Mouse (Mus musculus) neural tube, embryonic 10.5 days (tissue): Measurements from ENCODE around the gene Ippk.

Experiments used
- DNase-seq: peaks from one replicate; pipeline ENCODE4 v3.0.0-alpha.2; 2017; ENCODE audit warnings: low spot score; ENCODE audit errors: extremely low spot score

Ippk gene

DNA sequence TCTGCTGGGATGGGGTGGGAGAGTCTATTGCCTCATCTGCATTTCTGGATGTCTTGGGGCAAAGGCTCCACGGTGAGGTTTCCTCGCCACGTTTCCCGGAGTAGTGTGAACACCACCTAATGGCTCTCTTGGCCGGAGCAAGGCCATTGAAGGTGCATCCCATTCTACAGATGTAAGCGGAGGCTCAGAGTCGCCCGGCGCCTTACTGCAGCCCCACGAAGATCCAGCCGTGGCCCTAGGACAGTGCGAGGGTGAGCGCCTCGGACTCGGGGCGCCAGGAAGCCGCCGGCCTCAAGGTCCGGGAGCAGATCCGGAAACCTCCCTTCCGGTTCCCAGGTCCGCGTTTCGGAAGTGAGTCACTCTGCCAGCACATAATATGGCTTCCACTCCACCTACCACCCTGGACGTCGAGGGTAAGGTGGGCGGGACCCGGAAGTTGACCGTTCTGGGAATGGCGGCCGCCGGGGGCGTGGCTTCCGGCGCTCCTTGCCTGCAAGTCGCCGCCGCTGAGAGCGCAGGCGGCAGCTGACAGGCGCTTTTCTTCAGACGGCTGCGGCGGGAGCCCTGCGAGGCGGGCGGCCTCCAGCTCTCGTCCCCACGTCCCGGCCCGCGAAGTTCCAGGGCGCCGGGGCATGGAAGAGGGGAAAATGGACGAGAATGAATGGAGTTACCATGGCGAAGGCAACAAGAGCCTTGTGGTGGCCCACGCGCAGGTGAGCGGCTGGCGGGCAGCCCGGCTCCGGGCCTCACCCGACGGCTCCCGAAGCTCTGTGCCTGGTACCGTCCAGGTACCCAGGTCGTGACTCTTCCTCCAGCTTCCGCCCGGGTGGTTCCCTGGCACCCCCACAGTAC, at the start of gene Ippk:
Ippk (plus strand) TSS at position 496 of the 852 bp plus-strand sequence.
- peak; percentile 99 for DNase-seq

DNA sequence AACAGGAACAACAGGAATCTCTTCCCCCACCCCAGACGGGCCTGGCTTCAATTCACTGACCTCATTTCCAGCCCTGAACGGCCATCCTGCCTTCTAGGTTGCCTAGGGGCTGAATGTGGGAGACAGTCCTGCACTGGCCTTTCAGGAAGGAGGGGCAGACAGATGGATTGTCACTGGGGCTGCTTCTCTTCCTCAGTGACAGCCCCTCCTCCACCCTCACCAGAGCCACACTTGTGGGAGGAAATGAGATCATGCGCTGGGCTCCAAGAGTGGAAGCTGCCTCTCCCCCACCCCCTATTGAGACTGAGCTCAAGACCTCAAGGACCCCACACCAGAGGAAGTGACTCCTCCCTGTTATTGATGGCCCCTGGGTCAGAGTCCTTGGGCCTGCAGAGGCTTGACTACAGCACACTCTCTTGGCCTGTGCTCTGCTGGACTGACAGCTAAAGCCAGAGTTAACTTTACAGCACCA, 49.6 kb upstream of the Ippk start:
- DNase-seq = peak; percentile 41

DNA sequence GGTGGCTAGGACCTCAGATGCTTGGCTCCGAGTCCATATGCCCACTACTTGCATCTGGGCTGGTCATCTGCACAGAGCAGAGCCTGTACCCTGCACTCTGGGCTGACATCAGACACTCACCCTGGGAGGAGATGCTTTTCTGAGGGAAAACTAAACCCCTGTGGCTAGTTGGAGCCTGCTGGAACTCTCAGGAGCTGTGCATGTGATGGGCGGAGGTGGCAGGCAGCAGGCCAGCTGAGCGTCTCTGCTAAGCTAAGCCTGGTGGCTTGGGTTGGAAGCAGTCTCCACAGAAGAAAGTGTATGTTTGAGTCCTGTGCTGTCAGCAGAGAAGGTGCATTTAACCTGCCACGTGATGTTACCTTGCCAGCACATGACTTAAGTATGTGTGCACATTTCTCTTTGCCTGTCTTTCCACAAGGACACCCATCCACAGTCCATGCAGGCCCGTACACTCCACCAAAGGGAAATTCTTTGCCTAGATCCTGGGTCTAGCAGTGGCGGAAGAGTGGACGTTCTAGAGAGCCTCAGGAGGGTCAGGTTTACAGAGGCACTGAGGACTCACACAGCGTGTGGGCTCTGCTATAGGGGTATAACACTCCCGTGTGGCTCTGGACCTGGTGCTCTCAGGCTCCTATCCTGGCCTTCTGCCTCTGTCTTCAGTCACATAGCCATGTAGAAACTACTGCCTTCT, 48.5 kb upstream of the Ippk start:
- DNase-seq = no peak

DNA sequence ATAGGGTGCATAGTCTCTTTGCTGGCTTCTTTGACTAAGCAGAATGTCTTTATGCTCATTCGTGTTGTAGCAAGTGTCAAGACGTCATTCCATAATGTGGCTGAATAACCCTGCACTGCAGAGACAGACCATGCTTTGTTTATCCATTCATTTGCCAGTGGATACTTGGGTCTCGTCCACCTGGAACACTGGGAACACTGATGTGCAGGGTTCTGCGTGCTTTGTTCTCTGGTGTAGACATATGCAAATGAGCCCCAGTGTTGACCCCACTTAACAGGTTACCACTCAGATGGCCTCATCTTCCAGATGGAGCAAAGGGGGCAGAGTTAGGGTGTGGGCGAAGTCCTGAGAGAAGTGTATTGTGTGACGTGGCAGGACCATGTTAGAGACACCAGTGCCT, 46.7 kb upstream of the Ippk start:
- no peak for DNase-seq

DNA sequence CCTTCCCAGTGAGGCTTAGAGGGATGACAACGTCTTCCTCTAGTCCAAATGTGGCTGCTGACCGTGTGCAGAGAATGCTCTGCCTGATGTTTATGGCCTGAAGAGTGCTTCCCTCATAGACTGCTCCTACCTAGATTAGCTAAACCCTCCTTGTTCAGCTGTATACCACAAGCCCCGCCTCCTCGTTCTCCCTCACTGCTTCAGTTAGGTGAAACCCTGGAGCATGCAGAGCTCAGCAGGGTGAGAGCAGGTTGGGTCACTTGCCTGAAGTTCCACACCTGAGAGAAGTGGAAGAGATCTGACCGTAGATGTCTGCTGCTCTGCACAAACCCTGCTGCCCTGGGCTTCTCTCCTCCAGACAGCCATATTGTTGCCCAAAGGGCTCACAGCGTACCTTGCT, 46.3 kb upstream of the Ippk start:
- DNase-seq = no peak

DNA sequence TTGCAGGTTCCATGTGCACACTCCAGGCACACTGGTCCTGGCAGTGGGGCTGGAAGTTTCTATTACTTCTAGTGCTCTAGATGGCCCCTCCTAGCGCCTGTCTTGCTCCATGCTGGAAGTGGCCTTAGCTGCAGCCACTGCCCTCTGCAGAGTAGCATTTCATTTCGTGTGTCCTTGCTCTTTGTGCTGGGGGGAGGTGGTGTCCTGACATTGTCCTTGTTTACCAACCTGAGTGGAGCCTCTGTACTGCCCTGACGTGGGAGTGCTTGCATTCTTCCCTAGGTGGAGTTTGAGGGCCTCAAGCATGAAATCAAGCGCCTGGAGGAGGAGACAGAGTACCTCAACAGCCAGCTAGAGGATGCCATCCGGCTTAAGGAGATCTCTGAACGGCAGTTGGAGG, 43.4 kb upstream of the Ippk start:
- DNase-seq = no peak

DNA sequence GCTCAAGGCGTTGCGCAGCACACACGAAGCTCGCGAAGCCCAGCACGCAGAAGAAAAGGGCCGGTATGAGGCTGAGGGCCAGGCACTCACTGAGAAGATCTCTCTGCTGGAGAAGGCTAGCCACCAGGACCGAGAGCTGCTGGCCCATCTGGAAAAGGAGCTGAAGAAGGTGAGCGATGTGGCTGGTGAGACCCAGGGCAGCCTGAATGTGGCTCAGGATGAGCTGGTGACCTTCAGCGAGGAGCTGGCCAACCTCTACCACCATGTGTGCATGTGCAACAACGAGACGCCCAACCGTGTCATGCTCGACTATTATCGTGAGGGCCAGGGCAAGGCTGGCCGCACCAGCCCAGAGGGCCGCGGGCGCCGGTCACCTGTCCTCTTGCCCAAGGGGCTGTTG, 41.7 kb upstream of the Ippk start:
- DNase-seq = no peak

DNA sequence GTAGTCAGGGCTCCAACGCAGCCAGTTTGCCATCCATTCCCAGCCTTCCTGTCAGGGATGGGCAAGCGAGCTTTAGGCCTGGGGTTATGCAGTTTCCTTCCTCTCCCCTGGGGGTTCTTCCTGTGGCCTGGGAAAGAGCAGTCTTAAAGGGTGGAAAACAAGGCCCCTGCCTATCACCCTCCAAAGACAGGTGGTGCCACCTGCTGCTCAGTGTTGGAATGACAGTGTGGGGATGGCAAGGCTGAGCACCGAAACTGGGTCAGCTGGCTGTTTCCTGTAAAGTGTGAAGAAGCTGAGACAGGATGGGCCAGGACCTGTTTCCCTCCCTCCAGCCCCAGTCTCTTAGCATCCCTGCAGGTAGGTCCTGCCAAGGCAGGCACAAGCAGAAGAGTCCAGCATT, 39.8 kb upstream of the Ippk start:
- DNase-seq = peak; percentile 85

DNA sequence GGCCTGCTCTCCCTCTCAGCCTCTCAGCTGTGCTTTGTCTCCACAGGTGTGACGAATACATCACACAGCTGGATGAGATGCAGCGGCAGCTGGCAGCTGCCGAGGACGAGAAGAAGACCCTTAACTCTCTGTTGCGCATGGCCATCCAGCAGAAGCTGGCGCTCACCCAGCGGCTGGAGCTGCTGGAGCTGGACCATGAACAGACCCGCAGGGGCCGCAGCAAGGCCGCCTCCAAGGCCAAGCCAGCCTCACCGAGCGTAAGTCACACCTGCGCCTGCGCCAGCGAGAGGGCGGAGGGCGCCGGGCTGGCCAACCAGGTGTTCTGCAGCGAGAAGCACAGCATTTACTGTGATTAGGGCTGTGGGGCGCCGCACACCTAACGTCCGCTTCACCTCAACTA, 38.1 kb upstream of the Ippk start:
- DNase-seq = no peak

DNA sequence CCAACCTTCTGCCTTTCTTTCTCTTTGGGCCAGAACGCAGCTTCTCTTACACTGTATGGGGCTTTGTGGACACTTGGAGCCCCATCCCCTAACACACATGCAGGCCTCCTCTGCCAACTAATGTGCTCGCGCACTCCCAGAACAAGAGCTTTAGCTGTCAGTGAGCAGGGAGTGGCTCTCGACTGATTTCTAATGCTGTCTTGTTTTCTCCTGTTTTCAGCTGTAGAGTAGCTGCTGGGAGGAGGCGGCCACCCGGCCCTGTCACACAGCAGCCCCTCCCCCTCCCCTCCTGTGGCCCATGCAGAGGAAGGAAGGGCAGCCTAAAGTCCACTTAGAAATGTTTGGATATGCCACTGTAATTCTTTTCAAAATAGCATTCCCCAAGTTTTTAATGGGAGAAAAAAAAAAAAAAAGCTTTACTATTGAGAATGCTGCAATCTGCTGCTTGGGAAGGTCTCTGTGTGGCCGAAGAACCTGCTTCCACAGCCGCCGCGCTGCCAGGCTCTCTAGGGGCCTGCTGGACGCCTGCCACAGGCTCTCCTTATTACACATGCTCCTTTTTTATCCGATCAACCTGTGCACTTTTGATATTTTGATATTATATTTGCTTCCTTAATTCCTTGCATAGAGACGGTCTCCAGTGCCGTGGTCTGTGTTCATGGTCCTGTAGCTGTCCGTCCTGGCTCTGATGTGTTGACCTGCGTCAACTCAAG, 36.1 kb upstream of the Ippk start:
- no peak for DNase-seq

DNA sequence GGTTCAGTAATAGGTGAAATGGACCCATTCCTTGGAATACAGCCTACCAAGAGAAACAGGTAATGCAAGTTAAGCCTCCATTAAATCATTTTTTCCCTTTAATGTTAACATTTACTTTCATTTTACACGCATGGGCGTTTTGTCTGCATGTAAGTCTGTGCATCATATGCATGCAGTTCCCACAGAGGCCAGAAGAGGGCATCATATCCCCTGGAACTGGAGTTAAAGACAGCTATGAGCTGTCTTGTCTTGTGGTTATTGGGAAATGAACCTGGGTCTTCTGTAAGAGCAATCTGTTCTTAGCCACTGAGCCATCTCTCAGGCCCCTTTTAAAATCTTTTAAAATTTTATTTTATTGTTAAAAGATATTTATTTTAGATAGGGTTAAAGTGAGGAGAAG, 29.7 kb upstream of the Ippk start:
- DNase-seq = no peak

DNA sequence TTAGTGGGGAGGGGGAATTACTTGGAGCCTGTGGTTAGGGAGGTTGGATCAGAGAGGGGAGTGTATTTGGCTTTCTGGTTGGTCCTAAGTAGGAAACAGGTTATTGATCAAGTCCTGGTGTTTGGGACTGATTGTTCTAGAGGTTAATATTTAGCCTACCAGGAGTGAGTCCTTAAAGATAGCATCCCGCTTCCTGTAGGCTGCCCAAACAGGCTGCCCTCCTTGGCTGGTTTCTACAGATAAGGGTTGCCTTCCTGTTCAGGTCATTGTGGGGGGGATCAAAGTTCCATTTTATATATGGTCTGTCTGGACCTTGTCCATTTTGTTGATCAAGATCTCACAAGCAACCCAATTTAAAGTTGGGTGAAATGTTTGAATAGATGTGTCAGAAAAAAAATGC, 27.5 kb upstream of the Ippk start:
- no peak for DNase-seq

DNA sequence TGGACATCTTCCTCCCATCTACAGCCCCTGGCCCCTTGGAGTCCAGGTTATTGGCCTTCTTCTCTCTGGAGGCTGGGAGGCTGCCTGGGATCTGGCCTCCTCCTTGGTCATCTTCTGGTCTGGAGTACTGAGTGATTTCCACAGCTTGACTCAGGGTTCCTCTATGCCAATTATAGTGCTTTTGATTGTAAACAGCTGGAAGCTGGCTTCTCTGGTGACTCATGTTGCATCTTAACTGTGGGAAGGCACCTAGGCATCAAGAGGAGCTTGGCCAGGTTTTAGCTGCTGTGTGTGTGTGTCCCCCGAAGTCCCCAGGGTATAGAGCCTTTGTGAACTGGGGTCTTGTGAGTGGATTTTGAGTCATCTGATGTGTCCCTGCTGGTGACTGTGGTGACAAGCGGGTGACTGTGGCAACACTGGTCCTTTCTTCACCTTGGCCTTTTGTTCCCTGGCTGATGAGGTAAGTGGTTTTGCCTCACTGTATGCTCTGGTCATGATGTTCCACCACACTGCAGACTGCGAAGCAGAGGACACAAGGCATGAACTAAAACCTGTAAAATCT, 26.1 kb upstream of the Ippk start:
- DNase-seq = no peak

DNA sequence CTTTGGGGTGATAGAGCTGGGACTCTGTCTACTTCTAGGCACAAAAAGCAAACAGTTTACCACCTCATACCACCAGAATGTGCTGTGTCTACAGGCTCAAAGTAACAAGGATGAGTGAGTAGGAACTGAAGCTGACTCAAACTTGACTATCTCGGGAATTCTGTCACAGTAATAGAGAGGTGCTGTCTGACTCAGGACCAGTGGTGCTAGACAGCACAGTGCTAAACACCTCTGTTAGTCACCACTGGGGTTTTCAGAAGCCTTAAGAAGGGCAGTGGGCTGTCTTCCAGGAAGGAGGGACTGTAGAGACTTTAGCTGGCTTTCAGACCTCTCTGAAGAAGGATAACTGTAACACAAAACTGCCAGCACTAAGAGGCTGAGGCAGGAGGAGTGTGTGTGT, 24.3 kb upstream of the Ippk start:
- DNase-seq = no peak

DNA sequence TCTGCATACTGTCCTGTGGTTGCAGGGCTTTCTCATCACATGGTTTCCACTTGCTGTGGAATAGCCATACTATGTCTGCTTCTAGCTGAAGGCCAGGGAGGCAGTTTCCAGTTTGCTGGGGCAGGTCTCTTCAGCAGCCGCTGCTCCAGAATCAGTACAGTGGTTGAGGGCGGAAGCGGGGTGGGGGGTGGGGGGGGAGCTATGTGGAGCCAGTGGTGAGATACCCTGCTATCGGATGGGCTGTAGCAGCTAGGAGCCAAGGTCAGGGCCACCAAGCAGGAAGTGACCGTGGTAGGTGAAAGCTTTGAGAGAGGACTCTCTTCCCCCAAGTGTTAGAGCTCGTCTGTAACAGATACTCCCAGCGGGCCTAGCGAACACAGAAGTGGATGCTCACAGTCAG, 22.9 kb upstream of the Ippk start:
- DNase-seq = no peak

DNA sequence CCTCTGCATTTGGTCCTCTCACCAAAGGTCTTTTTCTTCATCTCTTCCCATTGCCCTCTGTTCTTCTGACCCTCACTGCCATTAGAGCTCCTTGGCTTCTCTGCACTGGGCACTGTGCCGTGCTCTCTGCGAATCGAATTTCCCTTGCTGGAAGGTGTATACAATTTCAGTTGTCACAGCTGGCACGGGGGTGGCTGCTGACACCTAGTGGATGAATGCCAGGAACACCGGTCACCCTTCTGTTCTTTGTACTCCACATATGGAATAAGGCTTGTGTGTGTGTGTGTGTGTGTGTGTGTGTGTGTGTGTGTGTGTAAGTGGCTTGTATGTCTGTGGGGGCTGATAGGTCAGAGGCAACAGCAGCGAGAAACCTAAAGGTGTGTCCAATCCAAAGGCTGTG, 20.9 kb upstream of the Ippk start:
- no peak for DNase-seq

DNA sequence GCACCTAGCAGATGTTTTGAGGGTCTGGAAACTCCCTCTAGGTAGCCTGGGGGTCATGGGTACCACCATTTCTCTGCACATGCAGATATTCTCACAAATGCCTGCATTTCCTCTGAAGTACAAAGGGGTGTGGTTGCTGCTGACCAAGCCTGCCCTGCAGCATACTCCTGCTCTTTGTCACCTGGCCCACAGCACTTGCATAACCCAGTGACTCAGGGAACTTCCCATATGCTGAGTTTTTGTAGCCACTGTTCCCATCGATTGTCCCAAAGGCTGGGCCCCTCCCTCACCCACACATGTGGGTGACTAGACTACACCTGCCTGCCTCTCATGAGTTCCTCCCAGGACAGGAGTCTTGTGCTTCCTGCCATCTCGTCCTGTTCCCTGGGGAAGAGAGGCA, 18.4 kb upstream of the Ippk start:
- no peak for DNase-seq

DNA sequence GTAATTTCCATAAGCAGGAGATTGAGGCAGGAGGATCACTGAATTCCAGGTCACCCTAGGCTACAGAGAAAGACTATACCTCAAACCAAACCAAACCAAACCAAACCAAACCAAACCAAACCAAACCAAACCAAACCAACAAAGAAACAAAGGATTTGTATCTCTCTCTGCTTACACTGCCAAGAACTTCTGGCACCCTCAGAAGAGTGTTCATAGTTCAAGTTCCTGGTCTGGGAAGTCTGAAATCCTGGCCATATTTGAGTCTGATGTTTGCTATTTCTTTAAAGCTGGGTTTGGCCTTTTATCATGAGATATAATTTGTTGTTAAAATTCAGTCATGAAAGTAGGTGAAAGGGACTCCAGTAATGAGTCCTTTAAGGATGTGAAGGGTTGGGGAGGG, 13.3 kb upstream of the Ippk start:
- no peak for DNase-seq

DNA sequence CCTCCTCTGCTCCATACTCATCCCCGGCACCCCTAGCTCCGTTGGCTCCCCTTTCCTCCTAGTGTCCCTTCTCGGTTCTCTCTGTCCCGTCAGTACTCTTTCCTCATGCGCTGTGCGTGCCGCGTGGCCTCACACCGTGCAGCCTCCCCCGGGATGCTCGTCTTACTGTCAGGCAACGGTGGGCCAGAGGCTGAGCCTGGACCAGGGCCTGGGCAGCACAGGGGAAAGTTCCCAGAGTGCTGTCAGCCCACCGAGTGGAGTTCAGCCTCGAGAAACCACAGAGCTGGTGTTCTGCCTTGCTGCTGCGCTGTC, 513 bp downstream of the Ippk start:
- DNase-seq = no peak

DNA sequence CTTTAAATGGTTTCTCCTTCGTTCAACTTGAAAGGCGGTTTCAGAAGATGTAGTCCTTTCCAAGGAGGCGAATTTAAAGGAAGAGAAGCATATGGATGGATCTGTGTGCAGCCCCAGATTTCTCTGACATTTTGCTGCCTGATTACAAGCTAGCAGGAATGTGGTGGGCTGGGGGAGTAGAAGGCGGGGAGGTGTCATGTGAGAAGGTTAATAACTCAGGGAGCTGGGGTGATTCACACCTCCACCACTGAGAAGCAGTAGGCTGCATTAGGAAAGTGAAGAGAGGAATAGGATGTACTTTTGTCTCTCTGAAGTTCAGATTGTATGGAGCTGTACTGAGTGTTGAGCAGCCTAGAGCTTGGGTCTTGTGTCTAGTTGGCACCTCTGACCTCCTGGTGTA, 910 bp downstream of the Ippk start:
- no peak for DNase-seq

DNA sequence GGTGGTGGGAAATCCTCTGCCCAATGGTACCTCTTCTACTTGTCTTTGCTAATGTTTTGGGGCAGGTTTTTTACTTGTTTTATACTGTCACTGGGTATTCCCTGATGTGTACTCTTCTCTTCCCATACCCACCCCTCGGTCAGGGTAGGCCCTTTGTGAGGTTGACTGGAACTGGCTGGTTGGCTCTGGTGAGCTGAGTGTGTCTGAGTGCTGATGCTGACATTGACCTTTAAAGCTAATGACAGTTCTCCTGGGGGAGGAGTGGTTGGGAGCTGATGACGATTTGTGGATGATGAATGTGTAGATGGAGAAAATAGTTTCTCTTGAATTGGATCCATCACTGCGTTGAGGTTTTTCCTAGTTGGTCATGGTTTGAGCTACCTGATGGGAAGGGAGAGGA, 5.7 kb downstream of the Ippk start:
- no peak for DNase-seq

DNA sequence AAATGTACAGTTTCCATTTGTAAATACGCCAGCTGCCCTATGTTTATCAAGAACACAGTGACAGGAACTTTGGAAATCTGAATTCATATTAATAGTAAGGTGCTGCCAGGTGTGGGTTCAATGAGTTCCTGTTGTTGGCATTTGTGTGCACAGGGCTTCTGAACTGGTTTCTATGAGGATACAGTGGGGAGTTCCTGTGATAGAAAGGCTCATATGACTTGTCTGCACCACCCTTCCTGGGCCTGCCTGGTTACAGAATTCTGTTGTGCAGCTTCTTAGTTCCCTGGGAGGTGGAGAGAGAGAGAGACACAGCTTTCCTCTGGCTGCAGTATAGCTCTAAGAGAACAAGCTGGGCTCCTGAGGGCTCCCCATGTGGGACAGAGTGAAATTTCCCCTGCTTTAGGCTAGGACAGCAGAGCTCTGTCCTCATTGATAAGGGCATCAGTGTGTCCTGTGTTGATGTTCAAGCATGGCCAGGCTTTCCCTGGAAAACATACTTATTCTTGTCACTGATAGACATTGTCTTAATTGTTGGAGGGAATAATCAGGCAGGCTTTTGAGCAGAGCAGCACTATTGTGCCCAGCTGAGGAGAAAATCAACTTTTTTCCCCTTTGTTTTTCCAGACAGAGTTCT, 7.1 kb downstream of the Ippk start:
- no peak for DNase-seq
